Mouse (Mus musculus): ENCODE measurements around the gene Ccdc84. TPM values are rescaled to one million over a fixed set of nuclear protein-coding genes. Genes with fewer than 3 reads are reported as not detected.
A peak's percentile ranks its signal among the peaks of the same experiment; 100 is the strongest.

The Ccdc84 gene
- polyA plus RNA-seq (2015; fragmentation: Nextera tagmentation; extraction: Ambion mirVana) = 24.2 and 24.5 TPM in 2 replicates

GRCm38 (mm10) chr9:44418519-44419385 is at the start of gene Ccdc84:
Ccdc84 (minus strand) TSS chr9:44418569.
- ATAC-seq (no peak), DNase-seq (ENCODE audit: low spot score) (no peak)
- H3K4me3 ChIP-seq (ENCODE audit: low read depth, low read length) = peak within 1 kb of the TSS; percentile 77
- peaks cover 8% of the 10 kb centered on the region; the same call in 1 of the 2 replicates for H3K4me1 ChIP-seq (ENCODE audit: insufficient read depth, low read depth, low read length)
- H3K36me3 ChIP-seq (ENCODE audit: insufficient read depth, low read length) = no peaks in the 10 kb centered on the region; the same call in 1 of the 2 replicates
- H3K27me3 ChIP-seq (replicated peaks; ENCODE audit: insufficient read depth, low read length) = no peaks in the 10 kb centered on the region
- H3K27ac ChIP-seq (ENCODE audit: low read length) = peak within 1 kb of the TSS; percentile 78
- peak within 1 kb of the TSS; percentile 53 for H3K9ac ChIP-seq (replicated peaks; ENCODE audit: low read depth)
- 75% methylated on average over 14 of the region's 14 CpGs for WGBS
- TF ChIP-seq CTCF (IDR thresholded peaks at IDR 0.05) = no peak
- no peak for TF ChIP-seq EP300 (IDR thresholded peaks at IDR 0.05)
- H3K4me2 ChIP-seq (replicated peaks; ENCODE audit: low read depth, low read length) = peak within 1 kb of the TSS; percentile 87
- no peaks in the 10 kb centered on the region for H3K9me3 ChIP-seq (ENCODE audit: low read length)

- Histone ChIP-seq H3K27ac (ENCODE audit: low read length) (no peak overlapping the region), H3K4me3 (ENCODE audit: low read depth, low read length) (no peak overlapping the region), H3K9ac (replicated peaks; ENCODE audit: low read depth) (no peak overlapping the region), H3K36me3 (ENCODE audit: insufficient read depth, low read length) (no peaks in the 10 kb centered on the region), H3K4me2 (replicated peaks; ENCODE audit: low read depth, low read length) (no peak overlapping the region), H3K27me3 (replicated peaks; ENCODE audit: insufficient read depth, low read length) (no peaks in the 10 kb centered on the region), H3K9me3 (ENCODE audit: low read length) (no peaks in the 10 kb centered on the region), H3K4me1 (ENCODE audit: insufficient read depth, low read depth, low read length) (no peaks in the 10 kb centered on the region)
- ATAC-seq (peak; percentile 48), DNase-seq (ENCODE audit: low spot score) (peak; percentile 48)
- TF ChIP-seq EP300 (IDR thresholded peaks at IDR 0.05) = no peak
- TF ChIP-seq CTCF (IDR thresholded peaks at IDR 0.05) = no peak
- 45% methylated on average over 5 of the region's 5 CpGs for WGBS
These were observed 43.6 kb upstream of the Ccdc84 start for GRCm38 (mm10) chr9:44461950-44462349.

GRCm38 (mm10) chr9:44457035-44457742 is 38.8 kb upstream of the Ccdc84 start:
- ATAC-seq (no peak), DNase-seq (ENCODE audit: low spot score) (no peak)
- H3K36me3 ChIP-seq (ENCODE audit: insufficient read depth, low read length) = no peaks in the 10 kb centered on the region
- no peaks in the 10 kb centered on the region for H3K9me3 ChIP-seq (ENCODE audit: low read length)
- TF ChIP-seq EP300 (IDR thresholded peaks at IDR 0.05) (no peak), CTCF (IDR thresholded peaks at IDR 0.05) (no peak)
- H3K27me3 ChIP-seq (replicated peaks; ENCODE audit: insufficient read depth, low read length) = no peaks in the 10 kb centered on the region; the same call in 1 of the 2 replicates
- 8% methylated on average over 11 of the region's 11 CpGs for WGBS
- H3K27ac ChIP-seq (ENCODE audit: low read length) = no peak overlapping the region
- H3K4me3 ChIP-seq (ENCODE audit: low read depth, low read length) = no peak overlapping the region
- no peak overlapping the region for H3K4me2 ChIP-seq (replicated peaks; ENCODE audit: low read depth, low read length)
- H3K9ac ChIP-seq (replicated peaks; ENCODE audit: low read depth) = no peak overlapping the region
- H3K4me1 ChIP-seq (ENCODE audit: insufficient read depth, low read depth, low read length) = no peaks in the 10 kb centered on the region

- WGBS = 24% methylated on average over 4 of the region's 4 CpGs
- no peak within 1 kb of the TSS for H3K9ac ChIP-seq (replicated peaks; ENCODE audit: low read depth)
- H3K27me3 ChIP-seq (replicated peaks; ENCODE audit: insufficient read depth, low read length) = no peaks in the 10 kb centered on the region; the same call in 1 of the 2 replicates
- no peaks in the 10 kb centered on the region for H3K4me1 ChIP-seq (ENCODE audit: insufficient read depth, low read depth, low read length)
- no peaks in the 10 kb centered on the region for H3K9me3 ChIP-seq (ENCODE audit: low read length)
- no peaks in the 10 kb centered on the region for H3K36me3 ChIP-seq (ENCODE audit: insufficient read depth, low read length)
- H3K4me2 ChIP-seq (replicated peaks; ENCODE audit: low read depth, low read length) = no peak within 1 kb of the TSS
- H3K27ac ChIP-seq (ENCODE audit: low read length) = no peak within 1 kb of the TSS
- H3K4me3 ChIP-seq (ENCODE audit: low read depth, low read length) = no peak within 1 kb of the TSS
- no peak for DNase-seq (ENCODE audit: low spot score)
- ATAC-seq = peak; percentile 35; the same call in 1 of the 2 replicates
- TF ChIP-seq EP300 (IDR thresholded peaks at IDR 0.05) = no peak
- peak; percentile 42 for TF ChIP-seq CTCF (IDR thresholded peaks at IDR 0.05)
These were observed 36.5 kb upstream of the Ccdc84 start, which contains the start of gene Upk2 for GRCm38 (mm10) chr9:44454891-44455220. Upk2 (minus strand) TSS chr9:44454976.

- DNase-seq (ENCODE audit: low spot score) = peak; percentile 87
These were observed 35.9 kb upstream of the Ccdc84 start for GRCm38 (mm10) chr9:44454132-44454890.

More at GRCm38 (mm10) chr9:44454132-44454890, 35.9 kb upstream of the Ccdc84 start:
- no peak overlapping the region for H3K4me2 ChIP-seq (replicated peaks; ENCODE audit: low read depth, low read length)
- TF ChIP-seq EP300 (IDR thresholded peaks at IDR 0.05) (no peak), CTCF (IDR thresholded peaks at IDR 0.05) (peak; percentile 97)
- H3K36me3 ChIP-seq (ENCODE audit: insufficient read depth, low read length) = no peaks in the 10 kb centered on the region
- no peaks in the 10 kb centered on the region for H3K4me1 ChIP-seq (ENCODE audit: insufficient read depth, low read depth, low read length)
- H3K27me3 ChIP-seq (replicated peaks; ENCODE audit: insufficient read depth, low read length) = no peaks in the 10 kb centered on the region; the same call in 1 of the 2 replicates
- H3K9me3 ChIP-seq (ENCODE audit: low read length) = no peaks in the 10 kb centered on the region
- H3K4me3 ChIP-seq (ENCODE audit: low read depth, low read length) = no peak overlapping the region
- H3K9ac ChIP-seq (replicated peaks; ENCODE audit: low read depth) = no peak overlapping the region
- WGBS = 12% methylated on average over 14 of the region's 14 CpGs
- peak; percentile 90 for ATAC-seq
- H3K27ac ChIP-seq (ENCODE audit: low read length) = no peak overlapping the region

All from lung, postnatal 0 days (tissue).